Mouse (Mus musculus) liver, postnatal 0 days (tissue): ENCODE results near the gene Srebf1.

Experiments
- CTCF ChIP-seq: sonication (generic); IDR thresholded peaks from 2 replicates; pipeline ENCODE4 v1.5.1; 2016; ENCODE audit warnings: antibody characterized with exemption, low read depth
- EP300 ChIP-seq: IDR thresholded peaks from 2 replicates; pipeline ENCODE4 v1.6.1; 2016; ENCODE audit warnings: antibody characterized with exemption, low read depth, mild to moderate bottlenecking

DNA sequence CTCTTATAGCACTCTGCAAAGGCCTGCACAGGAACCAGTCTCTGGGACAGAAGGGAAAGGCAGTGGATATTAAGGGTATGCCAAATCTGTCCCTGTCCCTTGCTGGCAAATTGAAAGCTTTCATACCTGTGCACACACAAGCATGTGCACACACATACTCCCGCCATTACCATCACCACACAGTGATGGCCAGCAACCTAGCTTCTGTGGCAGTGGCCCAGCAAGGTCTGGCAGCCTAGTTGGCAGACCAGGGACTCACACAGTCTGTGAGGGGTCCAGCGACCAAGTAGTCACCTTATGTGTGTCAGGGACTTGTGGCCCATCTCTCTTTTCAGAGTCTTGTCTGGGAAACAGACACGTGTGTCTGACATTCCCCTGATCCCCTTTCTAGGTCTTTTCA lies 11.2 kb downstream of the Srebf1 start:
- TF ChIP-seq EP300 (no peak), CTCF (no peak)
